Mouse (Mus musculus) midbrain, embryonic 12.5 days (tissue): ENCODE data around the gene Ptma. TPM values are rescaled to one million over a fixed set of nuclear protein-coding genes. Genes with fewer than 3 reads are reported as not detected.

Experiments
- ATAC-seq: fragments of 200-750 bp; cut with Nextera tagmentation; 2 replicates; pipeline ENCODE4 v1.8.0; 2017; ENCODE audit warnings: low read depth, moderate TSS enrichment, moderate library complexity; ENCODE audit not compliant: low FRiP score
- H3K27ac ChIP-seq: fragments of 300-500 bp; sonication (generic); replicated peaks from 2 replicates; pipeline ENCODE4 v1.5.1; 2016; ENCODE audit warnings: mild to moderate bottlenecking
- H3K27me3 ChIP-seq: fragments of 300-500 bp; sonication (generic); 2 replicates; pipeline ENCODE4 v1.6.1; 2016; ENCODE audit warnings: mild to moderate bottlenecking
- H3K36me3 ChIP-seq: fragments of 300-500 bp; sonication (generic); 2 replicates; pipeline ENCODE4 v1.6.1; 2016
- H3K4me1 ChIP-seq: fragments of 300-500 bp; sonication (generic); 2 replicates; pipeline ENCODE4 v1.6.1; 2016
- H3K4me2 ChIP-seq: fragments of 300-500 bp; sonication (generic); replicated peaks from 2 replicates; pipeline ENCODE4 v1.6.1; 2016; ENCODE audit warnings: mild to moderate bottlenecking, moderate library complexity
- H3K4me3 ChIP-seq: fragments of 300-500 bp; sonication (generic); 2 replicates; pipeline ENCODE4 v1.5.1; 2016; ENCODE audit warnings: mild to moderate bottlenecking
- H3K9ac ChIP-seq: fragments of 300-500 bp; sonication (generic); replicated peaks from 2 replicates; pipeline ENCODE4 v1.6.1; 2016; ENCODE audit warnings: mild to moderate bottlenecking, moderate library complexity
- H3K9me3 ChIP-seq: fragments of 300-500 bp; sonication (generic); 2 replicates; pipeline ENCODE4 v1.6.1; 2016; ENCODE audit warnings: mild to moderate bottlenecking
- WGBS: fragments of 180-500 bp; shearing (Covaris S2); methylation state at CpG from one replicate; pipeline ENCODE4 v1.1.7; 2016; 5-methylcytosine and 5-hydroxymethylcytosine counted together
- polyA plus RNA-seq: library from polyadenylated mRNA; unstranded; fragments of >200 nt; fragmentation: Nextera tagmentation; extraction: Ambion mirVana; gene quantifications from 2 replicates; pipeline ENCODE4 v1.2.1, GENCODE M21; 2016

The Ptma gene
- polyA plus RNA-seq, 1 experiment from 2014 or later, result 2,626 TPM

DNA sequence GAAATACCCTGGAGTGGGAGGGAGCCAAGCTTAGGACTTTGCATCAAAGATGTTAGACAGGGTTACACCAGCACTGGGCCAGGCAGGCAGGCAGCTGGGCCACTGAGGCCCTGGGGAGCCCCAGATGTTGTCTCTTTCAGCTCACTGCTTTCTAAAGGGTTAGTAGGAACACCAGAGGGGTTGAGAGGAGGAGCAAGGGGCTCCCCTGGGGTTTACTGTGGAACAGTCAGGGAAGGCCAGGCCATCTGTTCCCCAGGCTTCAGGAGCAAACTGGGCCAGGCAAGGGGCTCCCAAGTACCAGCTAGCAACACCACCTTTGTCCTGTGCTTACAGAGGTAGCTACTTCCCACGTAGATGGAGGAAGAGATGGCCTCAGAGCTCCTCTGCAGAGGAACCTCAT lies 27.9 kb upstream of the Ptma start:
- Histone ChIP-seq H3K4me2 (no peak overlapping the region), H3K9ac (no peak overlapping the region), H3K4me1 (peaks cover 32% of the 10 kb centered on the region), H3K27me3 (no peaks in the 10 kb centered on the region), H3K27ac (peak overlapping the region; percentile 56), H3K36me3 (no peaks in the 10 kb centered on the region), H3K4me3 (no peak overlapping the region), H3K9me3 (no peaks in the 10 kb centered on the region)
- ATAC-seq, result no peak
- 48% methylated on average over 1 of the region's 1 CpGs for WGBS

DNA sequence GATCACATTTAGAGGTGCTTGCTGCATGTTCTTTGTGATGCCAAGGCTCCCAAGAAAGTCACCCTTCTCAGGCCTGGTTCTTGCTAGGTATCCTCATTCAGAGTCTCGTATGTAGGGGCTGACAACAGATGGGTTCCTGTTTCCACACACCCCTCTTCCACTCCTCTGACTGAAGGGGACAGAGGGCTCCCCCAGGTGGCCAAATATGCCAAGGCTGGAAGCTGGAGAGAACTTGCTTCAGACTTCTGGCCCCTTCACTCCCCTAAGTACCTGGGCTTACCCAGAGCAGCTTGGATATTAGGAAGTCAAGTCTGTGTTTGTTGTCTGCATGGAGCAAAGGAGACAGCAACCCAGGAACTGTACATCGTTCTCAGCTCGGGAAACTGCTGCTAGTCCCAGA lies 26.6 kb upstream of the Ptma start:
- no peaks in the 10 kb centered on the region for H3K27me3 ChIP-seq
- no peak for ATAC-seq
- H3K9me3 ChIP-seq, result no peaks in the 10 kb centered on the region
- H3K4me1 ChIP-seq, result peaks cover 41% of the 10 kb centered on the region
- no peaks in the 10 kb centered on the region for H3K36me3 ChIP-seq
- H3K9ac ChIP-seq, result no peak overlapping the region; the same call in 1 of the 2 replicates
- 43% methylated on average over 3 of the region's 3 CpGs for WGBS
- no peak overlapping the region for H3K4me3 ChIP-seq
- no peak overlapping the region for H3K4me2 ChIP-seq
- H3K27ac ChIP-seq, result no peak overlapping the region

GRCm38 (mm10) chr1:86500681-86501080 lies 25.8 kb upstream of the Ptma start:
- H3K27ac ChIP-seq, result no peak overlapping the region
- 80% methylated on average over 4 of the region's 4 CpGs for WGBS
- no peak overlapping the region for H3K9ac ChIP-seq
- peaks cover 48% of the 10 kb centered on the region for H3K4me1 ChIP-seq
- H3K4me3 ChIP-seq, result no peak overlapping the region
- ATAC-seq, result no peak
- H3K9me3 ChIP-seq, result no peaks in the 10 kb centered on the region
- no peaks in the 10 kb centered on the region for H3K36me3 ChIP-seq
- no peaks in the 10 kb centered on the region for H3K27me3 ChIP-seq
- no peak overlapping the region for H3K4me2 ChIP-seq

- no peaks in the 10 kb centered on the region for H3K27me3 ChIP-seq
- peak overlapping the region; percentile 76; the same call in 1 of the 2 replicates for H3K27ac ChIP-seq
- H3K4me3 ChIP-seq, result no peak overlapping the region
- WGBS, result 35% methylated on average over 6 of the region's 6 CpGs
- no peaks in the 10 kb centered on the region for H3K36me3 ChIP-seq
- H3K4me1 ChIP-seq, result peaks cover 51% of the 10 kb centered on the region
- H3K9me3 ChIP-seq, result no peaks in the 10 kb centered on the region
- H3K9ac ChIP-seq, result no peak overlapping the region
- no peak overlapping the region for H3K4me2 ChIP-seq
- ATAC-seq, result no peak
These were observed 25.4 kb upstream of the Ptma start for GRCm38 (mm10) chr1:86501114-86501532.

- ATAC-seq, result no peak
- 3% methylated on average over 4 of the region's 4 CpGs for WGBS
These were observed 25.0 kb upstream of the Ptma start for GRCm38 (mm10) chr1:86501559-86501958.

GRCm38 (mm10) chr1:86502221-86503048 lies 24.1 kb upstream of the Ptma start:
- WGBS, result 9% methylated on average over 16 of the region's 17 CpGs
- no peaks in the 10 kb centered on the region for H3K27me3 ChIP-seq
- H3K27ac ChIP-seq, result peak overlapping the region; percentile 94
- H3K4me2 ChIP-seq, result peak overlapping the region; percentile 60
- H3K9me3 ChIP-seq, result no peaks in the 10 kb centered on the region
- H3K9ac ChIP-seq, result peak overlapping the region; percentile 44
- H3K36me3 ChIP-seq, result no peaks in the 10 kb centered on the region
- no peak overlapping the region for H3K4me3 ChIP-seq
- no peak for ATAC-seq
- H3K4me1 ChIP-seq, result peaks cover 57% of the 10 kb centered on the region

More at GRCm38 (mm10) chr1:86501559-86501958, 25.0 kb upstream of the Ptma start:
- H3K9ac ChIP-seq, result peak overlapping the region; percentile 44; the same call in 1 of the 2 replicates
- H3K36me3 ChIP-seq, result no peaks in the 10 kb centered on the region
- no peaks in the 10 kb centered on the region for H3K27me3 ChIP-seq
- peak overlapping the region; percentile 76 for H3K27ac ChIP-seq
- no peak overlapping the region for H3K4me3 ChIP-seq
- H3K4me2 ChIP-seq, result peak overlapping the region; percentile 27
- H3K4me1 ChIP-seq, result peaks cover 56% of the 10 kb centered on the region
- H3K9me3 ChIP-seq, result no peaks in the 10 kb centered on the region

GRCm38 (mm10) chr1:86503165-86503747 lies 23.3 kb upstream of the Ptma start:
- 0 out of 2 replicates have a peak, but pooled peaks have one; percentile 0 for ATAC-seq
- Histone ChIP-seq H3K27me3 (no peaks in the 10 kb centered on the region), H3K9me3 (no peaks in the 10 kb centered on the region), H3K4me2 (peak overlapping the region; percentile 60), H3K9ac (peak overlapping the region; percentile 68), H3K4me1 (peaks cover 57% of the 10 kb centered on the region), H3K36me3 (no peaks in the 10 kb centered on the region), H3K4me3 (peak overlapping the region; percentile 44), H3K27ac (peak overlapping the region; percentile 94)
- 9% methylated on average over 16 of the region's 16 CpGs for WGBS

DNA sequence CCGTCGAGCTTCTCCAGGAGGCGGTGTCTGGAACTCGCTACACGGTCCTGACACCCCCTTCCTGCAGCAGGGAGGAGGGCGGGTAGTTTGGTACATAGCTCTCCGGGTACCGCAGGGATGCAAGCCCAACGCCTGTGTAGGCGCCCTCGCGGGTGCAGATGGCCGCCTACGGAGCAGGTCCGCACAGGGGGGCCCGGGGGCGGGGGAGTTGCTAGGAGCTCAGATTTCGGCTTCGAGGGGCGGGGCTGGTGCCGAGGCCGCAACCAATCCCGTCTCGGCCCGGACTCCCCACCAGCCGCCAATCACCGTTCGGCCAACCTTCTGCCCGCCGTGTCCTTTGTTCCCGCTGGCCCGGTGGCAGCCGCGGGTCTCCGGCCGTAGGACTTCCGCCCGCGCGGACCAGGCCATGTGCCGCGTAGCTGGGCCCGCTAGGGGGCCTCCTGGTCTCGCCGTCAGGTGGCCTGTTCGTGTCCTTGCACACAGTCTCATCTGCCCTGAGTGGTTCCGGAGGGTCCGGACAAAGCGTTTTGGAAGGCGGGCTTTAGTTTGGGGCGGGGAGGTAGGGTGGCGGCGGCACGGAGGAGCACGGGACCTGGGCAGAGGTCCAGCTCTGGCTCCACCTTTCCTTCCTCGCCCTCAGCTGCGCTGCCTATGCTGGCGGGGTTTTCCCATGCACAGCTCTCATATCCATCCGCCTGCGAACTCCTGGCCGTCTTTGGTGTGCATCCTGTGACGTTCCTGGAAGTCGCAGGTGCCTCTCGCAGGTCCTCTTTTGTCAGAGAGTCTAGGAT lies 22.4 kb upstream of the Ptma start:
- H3K36me3 ChIP-seq, result no peaks in the 10 kb centered on the region
- no peaks in the 10 kb centered on the region for H3K27me3 ChIP-seq
- 0% methylated on average over 64 of the region's 64 CpGs for WGBS
- H3K9me3 ChIP-seq, result no peaks in the 10 kb centered on the region
- peak overlapping the region; percentile 44 for H3K4me3 ChIP-seq
- peak; percentile 89 for ATAC-seq
- H3K4me1 ChIP-seq, result peaks cover 53% of the 10 kb centered on the region
- peak overlapping the region; percentile 94 for H3K27ac ChIP-seq
- peak overlapping the region; percentile 60 for H3K4me2 ChIP-seq
- peak overlapping the region; percentile 68 for H3K9ac ChIP-seq

DNA sequence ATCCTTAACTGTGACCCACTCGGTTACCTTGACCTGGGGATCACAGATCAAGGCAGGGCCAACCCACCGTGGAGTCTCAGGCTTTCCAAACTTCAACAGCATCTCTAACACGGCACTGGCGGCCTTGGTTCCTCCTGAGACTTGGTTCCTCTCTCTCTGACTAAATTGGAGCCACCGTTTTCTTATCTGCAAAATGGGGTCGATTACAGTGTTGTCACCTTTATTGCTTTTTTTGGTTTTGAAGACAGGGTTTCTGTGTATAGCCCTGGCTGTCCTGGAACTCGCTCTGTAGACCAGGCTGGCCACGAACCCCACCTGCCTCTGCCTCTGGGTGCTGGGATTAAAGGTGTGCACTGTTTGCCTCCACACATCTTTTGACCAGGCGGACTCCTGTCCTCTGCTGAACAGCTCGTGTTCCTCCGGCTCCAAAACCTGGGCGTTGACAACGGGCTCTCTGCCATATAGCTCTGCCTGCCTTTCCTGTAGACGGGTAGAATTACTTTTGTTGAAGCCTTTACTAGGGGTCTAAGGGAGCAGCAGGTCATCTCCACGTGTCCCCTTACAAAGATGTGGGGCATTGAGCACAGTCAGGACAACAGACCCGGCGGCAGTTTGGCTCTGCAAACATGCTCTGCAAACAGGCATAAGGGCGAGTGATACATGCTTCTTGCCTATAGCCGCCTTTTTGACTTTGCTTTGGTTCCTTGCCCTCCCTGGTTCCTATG lies 21.7 kb upstream of the Ptma start:
- H3K4me2 ChIP-seq, result peak overlapping the region; percentile 60
- peak overlapping the region; percentile 94 for H3K27ac ChIP-seq
- H3K27me3 ChIP-seq, result no peaks in the 10 kb centered on the region
- peaks cover 59% of the 10 kb centered on the region for H3K4me1 ChIP-seq
- ATAC-seq, result no peak
- WGBS, result 16% methylated on average over 19 of the region's 19 CpGs
- peak overlapping the region; percentile 44 for H3K4me3 ChIP-seq
- peak overlapping the region; percentile 68 for H3K9ac ChIP-seq
- H3K9me3 ChIP-seq, result no peaks in the 10 kb centered on the region
- H3K36me3 ChIP-seq, result no peaks in the 10 kb centered on the region

DNA sequence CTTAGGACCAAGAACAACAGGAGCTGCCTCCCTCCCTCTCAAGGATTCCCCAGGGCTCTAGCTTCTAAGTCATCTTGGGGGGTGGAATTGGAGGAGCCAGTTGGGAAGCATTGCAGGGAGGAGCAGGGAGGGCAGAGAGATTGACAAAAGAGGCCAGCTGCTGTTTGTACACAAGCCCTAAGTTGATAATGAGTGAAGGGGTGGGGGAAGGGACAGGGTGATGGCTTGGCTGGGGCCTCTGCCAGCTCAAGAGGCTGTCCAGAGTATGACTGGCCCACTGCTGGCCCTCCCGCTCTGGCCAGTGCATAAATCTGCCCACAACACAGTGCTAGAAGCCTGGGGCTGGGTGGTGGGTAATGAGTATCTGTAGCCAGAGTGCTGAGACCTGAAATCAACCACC lies 21.1 kb upstream of the Ptma start:
- peak overlapping the region; percentile 60 for H3K4me2 ChIP-seq
- peaks cover 62% of the 10 kb centered on the region for H3K4me1 ChIP-seq
- H3K27me3 ChIP-seq, result no peaks in the 10 kb centered on the region
- 46% methylated on average over 1 of the region's 1 CpGs for WGBS
- H3K4me3 ChIP-seq, result 0 out of 2 replicates have a peak overlapping the region, but pooled peaks have one; percentile 44
- H3K27ac ChIP-seq, result peak overlapping the region; percentile 94
- no peak for ATAC-seq
- H3K9ac ChIP-seq, result peak overlapping the region; percentile 68; the same call in 1 of the 2 replicates
- no peaks in the 10 kb centered on the region for H3K9me3 ChIP-seq
- H3K36me3 ChIP-seq, result no peaks in the 10 kb centered on the region

- H3K27ac ChIP-seq, result peak overlapping the region; percentile 54; the same call in 1 of the 2 replicates
- no peaks in the 10 kb centered on the region for H3K27me3 ChIP-seq
- H3K9ac ChIP-seq, result 0 out of 2 replicates have a peak overlapping the region, but pooled peaks have one; percentile 41
- H3K4me1 ChIP-seq, result peaks cover 66% of the 10 kb centered on the region
- no peaks in the 10 kb centered on the region for H3K36me3 ChIP-seq
- H3K4me2 ChIP-seq, result no peak overlapping the region
- 84% methylated on average over 5 of the region's 5 CpGs for WGBS
- ATAC-seq, result no peak
- H3K4me3 ChIP-seq, result no peak overlapping the region
- no peaks in the 10 kb centered on the region for H3K9me3 ChIP-seq
These were observed 20.1 kb upstream of the Ptma start for GRCm38 (mm10) chr1:86506420-86506819.
